Mouse (Mus musculus): ENCODE results near the gene Sync.

DNA sequence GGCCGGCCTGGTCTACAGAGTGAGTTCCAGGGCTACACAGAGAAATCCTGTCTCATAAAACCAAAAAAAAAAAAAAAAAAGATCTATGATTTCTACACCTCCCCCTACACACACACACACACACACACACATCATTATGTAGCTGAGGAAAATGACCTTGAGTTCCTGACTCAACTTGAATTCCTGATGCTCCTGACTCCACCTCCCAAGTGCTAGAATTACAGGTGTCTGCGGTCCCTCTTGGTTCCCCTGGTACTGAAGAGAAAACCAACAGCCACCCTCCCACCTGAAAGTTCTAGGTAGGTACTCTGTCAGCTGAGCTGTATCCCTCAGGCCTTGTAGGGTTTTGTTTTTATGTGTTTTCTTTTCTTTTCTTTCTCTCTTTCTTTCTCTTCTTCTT, 34.9 kb upstream of the Sync start:
- no peak for TF ChIP-seq CTCF (IDR thresholded peaks at IDR 0.05; ENCODE audit: low read depth, low read length)
- TF ChIP-seq POLR2A (IDR thresholded peaks at IDR 0.05; ENCODE audit: insufficient read depth, low read length): no peak
- no peak for TF ChIP-seq EP300 (IDR thresholded peaks at IDR 0.05; ENCODE audit: insufficient read depth, low read depth, low read length)
